Mouse (Mus musculus) liver, embryonic 14.5 days (tissue): ENCODE measurements around the gene Stxbp4. TPM values are rescaled to one million over a fixed set of nuclear protein-coding genes. Genes with fewer than 3 reads are reported as not detected.

ENCODE experiments used
- ATAC-seq: fragments of 200-750 bp; cut with Nextera tagmentation; 2 replicates; pipeline ENCODE4 v1.8.0; 2017; ENCODE audit warnings: moderate number of reproducible peaks, mild to moderate bottlenecking, moderate library complexity; ENCODE audit not compliant: insufficient read depth
- DNase-seq, 3 experiments: peaks; one replicate each; pipeline ENCODE4 v3.0.0-alpha.2; 2012 to 2013; ENCODE audit warnings: low read depth in 3 of 3, low spot score in 3 of 3
- H3K27ac ChIP-seq: fragments of 300-500 bp; sonication (generic); 2 replicates; pipeline ENCODE4 v1.5.1; 2014; ENCODE audit warnings: moderate library complexity, mild to moderate bottlenecking, control low read depth, inconsistent platforms
- H3K27me3 ChIP-seq: fragments of 300-500 bp; sonication (generic); 2 replicates; pipeline ENCODE4 v1.6.1; 2014; ENCODE audit warnings: mild to moderate bottlenecking, low read length, moderate library complexity; ENCODE audit not compliant: control insufficient read depth, insufficient read depth
- H3K36me3 ChIP-seq: fragments of 300-500 bp; sonication (generic); replicated peaks from 2 replicates; pipeline ENCODE4 v1.6.1; 2014; ENCODE audit warnings: low read depth; ENCODE audit not compliant: control insufficient read depth, insufficient read depth
- H3K4me1 ChIP-seq, 2 experiments: fragments of 200-500 bp in 1 of 2; fragments of 300-500 bp in 1 of 2; sonication (generic) in 1 of 2; replicated peaks; 2 replicates each; pipeline ENCODE4 v1.6.1; 2012 to 2014; ENCODE audit warnings: antibody characterized with exemption in 1 of 2, inconsistent platforms in 1 of 2, low read length in 1 of 2; ENCODE audit not compliant: control insufficient read depth in 2 of 2, insufficient read depth in 2 of 2
- H3K4me2 ChIP-seq: fragments of 300-500 bp; sonication (generic); 2 replicates; pipeline ENCODE4 v1.6.1; 2014; ENCODE audit warnings: low read depth, mild to moderate bottlenecking, control low read depth, moderate library complexity
- H3K4me3 ChIP-seq, 2 experiments: fragments of 200-500 bp in 1 of 2; fragments of 300-500 bp in 1 of 2; sonication (generic) in 1 of 2; 2 replicates each; pipeline ENCODE4 v1.5.1; 2012 to 2014; ENCODE audit warnings: low read depth in 2 of 2, low read length in 2 of 2, mild to moderate bottlenecking in 2 of 2, control low read depth in 1 of 2, inconsistent platforms in 1 of 2, moderate library complexity in 1 of 2; ENCODE audit not compliant: insufficient read depth in 1 of 2
- H3K9ac ChIP-seq: fragments of 300-500 bp; sonication (generic); replicated peaks from 2 replicates; pipeline ENCODE4 v1.6.1; 2014; ENCODE audit warnings: mild to moderate bottlenecking, control low read depth, moderate library complexity
- H3K9me3 ChIP-seq: fragments of 300-500 bp; sonication (generic); 2 replicates; pipeline ENCODE4 v1.6.1; 2016; ENCODE audit warnings: low read length, mixed read lengths; ENCODE audit not compliant: control insufficient read depth
- CTCF ChIP-seq: IDR thresholded peaks from 2 replicates; pipeline ENCODE4 v1.5.1; 2016; ENCODE audit warnings: antibody characterized with exemption, low read depth, control low read depth
- EP300 ChIP-seq: IDR thresholded peaks from 2 replicates; pipeline ENCODE4 v1.6.1; 2016; ENCODE audit warnings: antibody characterized with exemption, low read depth
- WGBS: fragments of 180-500 bp; shearing (Covaris S2); extraction: QIAGEN DNeasy Blood & Tissue Kit; methylation state at CpG from one replicate; pipeline ENCODE4 v1.1.7; 2014; ENCODE audit not compliant: insufficient replicate concordance; 5-methylcytosine and 5-hydroxymethylcytosine counted together
- polyA plus RNA-seq, 2 experiments: library from polyadenylated mRNA; depleted of rRNA in 1 of 2; stranded (reverse) in 1 of 2; unstranded in 1 of 2; fragments of >200 nt; fragmentation: Nextera tagmentation in 1 of 2; extraction: Ambion mirVana in 1 of 2; gene quantifications; 2 replicates each; pipeline versions ENCODE4 v1.2.1 to v1.2.3; 2012 to 2014

Stxbp4 gene
- polyA plus RNA-seq, 2 experiments: 2.6 to 6.2 TPM

GRCm38 (mm10) chr11:90681171-90681570, 43.3 kb upstream of the Stxbp4 start:
- DNase-seq: no peak
- H3K9me3 ChIP-seq: no peaks in the 10 kb centered on the region
- no peak for ATAC-seq
- no peak overlapping the region for H3K9ac ChIP-seq
- H3K27ac ChIP-seq: no peak overlapping the region
- no peak overlapping the region for H3K4me3 ChIP-seq
- no peaks in the 10 kb centered on the region for H3K27me3 ChIP-seq
- no peak overlapping the region for H3K4me2 ChIP-seq
- H3K4me1 ChIP-seq: peaks cover 17 to 37% of the 10 kb centered on the region in 2 experiments
- H3K36me3 ChIP-seq: peaks cover 60% of the 10 kb centered on the region
- TF ChIP-seq CTCF (no peak), EP300 (no peak)

- 95% methylated on average over 5 of the region's 5 CpGs for WGBS
- Histone ChIP-seq H3K9ac (no peak overlapping the region), H3K4me2 (peak overlapping the region; percentile 67), H3K27me3 (no peaks in the 10 kb centered on the region), H3K36me3 (peaks cover 62% of the 10 kb centered on the region), H3K4me1 (peaks cover 23 to 40% of the 10 kb centered on the region in 2 experiments), H3K9me3 (no peaks in the 10 kb centered on the region), H3K4me3 (peak overlapping the region in 1 of 2 experiments; percentile 73; a peak in 2 of 4 replicates), H3K27ac (peak overlapping the region; percentile 18)
- ATAC-seq (no peak), DNase-seq (no peak)
- no peak for TF ChIP-seq EP300
- TF ChIP-seq CTCF: no peak
Observed at GRCm38 (mm10) chr11:90678582-90678981, 40.7 kb upstream of the Stxbp4 start.

GRCm38 (mm10) chr11:90677771-90678288, 39.9 kb upstream of the Stxbp4 start:
- Histone ChIP-seq H3K27me3 (no peaks in the 10 kb centered on the region), H3K36me3 (peaks cover 64% of the 10 kb centered on the region), H3K4me3 (peak overlapping the region; percentile 50 to 73), H3K27ac (peak overlapping the region; percentile 32), H3K4me1 (peaks cover 23 to 40% of the 10 kb centered on the region in 2 experiments), H3K4me2 (peak overlapping the region; percentile 67), H3K9me3 (no peaks in the 10 kb centered on the region), H3K9ac (peak overlapping the region; percentile 92)
- WGBS: 62% methylated on average over 8 of the region's 8 CpGs
- DNase-seq (no peak), ATAC-seq (no peak)
- TF ChIP-seq EP300 (0 out of 2 replicates have a peak, but pooled peaks have one; percentile 13), CTCF (no peak)

- TF ChIP-seq CTCF (no peak), EP300 (no peak; the same call in 1 of the 2 replicates)
- peak overlapping the region; percentile 92 for H3K9ac ChIP-seq
- no peak for DNase-seq
- H3K4me1 ChIP-seq: peaks cover 23 to 40% of the 10 kb centered on the region in 2 experiments
- peak overlapping the region; percentile 98 for H3K27ac ChIP-seq
- peaks cover 63% of the 10 kb centered on the region for H3K36me3 ChIP-seq
- peak overlapping the region; percentile 73 to 99 for H3K4me3 ChIP-seq
- no peaks in the 10 kb centered on the region for H3K27me3 ChIP-seq
- WGBS: 69% methylated on average over 7 of the region's 7 CpGs
- peak overlapping the region; percentile 67 for H3K4me2 ChIP-seq
- no peaks in the 10 kb centered on the region for H3K9me3 ChIP-seq
- no peak for ATAC-seq
Observed at GRCm38 (mm10) chr11:90677027-90677426, 39.1 kb upstream of the Stxbp4 start.

GRCm38 (mm10) chr11:90675479-90676110, 37.7 kb upstream of the Stxbp4 start:
- 7% methylated on average over 5 of the region's 5 CpGs for WGBS
- DNase-seq (peak; percentile 83 to 88 (median 85)), ATAC-seq (peak; percentile 98)
- H3K4me3 ChIP-seq: peak overlapping the region; percentile 73 to 99
- H3K27ac ChIP-seq: peak overlapping the region; percentile 98
- peak; percentile 96 for TF ChIP-seq EP300
- TF ChIP-seq CTCF: no peak
- peak overlapping the region; percentile 92 for H3K9ac ChIP-seq
- H3K4me1 ChIP-seq: peaks cover 23 to 40% of the 10 kb centered on the region in 2 experiments
- no peaks in the 10 kb centered on the region for H3K27me3 ChIP-seq
- H3K4me2 ChIP-seq: peak overlapping the region; percentile 67
- no peaks in the 10 kb centered on the region for H3K9me3 ChIP-seq
- H3K36me3 ChIP-seq: peaks cover 57% of the 10 kb centered on the region
